Mouse (Mus musculus) erythroblast, embryonic 14.5 days (primary cell): ENCODE measurements around the gene Pcp2.

Experiments used
- GATA1 ChIP-seq: IDR thresholded peaks from 2 replicates; pipeline ENCODE4 v1.6.1; 2012; ENCODE audit warnings: low read length, inconsistent platforms, mixed read lengths
- TAL1 ChIP-seq: IDR thresholded peaks from 3 replicates; pipeline ENCODE4 v1.6.1; 2012; ENCODE audit warnings: low read length, inconsistent platforms, mixed read lengths

DNA sequence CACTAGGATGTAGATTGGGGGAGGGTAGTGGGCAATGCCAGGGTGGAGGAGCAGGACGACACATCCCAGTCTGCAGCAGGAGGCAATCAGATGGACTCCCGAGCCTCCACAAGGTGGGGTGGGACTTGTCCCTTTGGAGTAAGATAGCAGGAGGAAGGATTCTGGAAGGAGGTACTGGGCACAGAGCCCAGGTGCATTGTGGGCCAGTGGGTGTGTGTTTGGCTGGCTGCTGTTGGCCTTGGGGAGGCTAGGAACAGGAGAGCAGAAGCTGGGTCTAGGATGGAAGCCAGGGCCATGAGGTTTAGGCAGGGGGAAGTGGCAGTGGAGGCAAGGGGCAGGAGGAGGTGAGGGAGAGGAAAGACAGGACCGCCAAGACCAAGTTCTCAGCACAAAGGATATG lies 31.9 kb downstream of the Pcp2 start:
- no peak for TF ChIP-seq TAL1
- no peak for TF ChIP-seq GATA1
